Mouse (Mus musculus): ENCODE results near the gene Casp9. TPM values are rescaled to one million over a fixed set of nuclear protein-coding genes. Genes with fewer than 3 reads are reported as not detected.

Gene Casp9
- polyA plus RNA-seq, 1 experiment from 2014 or later = 21.8 TPM

- H3K4me2 ChIP-seq (replicated peaks) = 0 out of 2 replicates have a peak overlapping the region, but pooled peaks have one; percentile 1
- H3K9ac ChIP-seq = no peak overlapping the region
- whole genome bisulfite sequencing = 54% methylated on average over 19 of the region's 19 CpGs
- H3K27ac ChIP-seq = peak overlapping the region; percentile 19
- H3K4me1 ChIP-seq (replicated peaks) = peaks cover 30% of the 10 kb centered on the region
- no peak overlapping the region for H3K4me3 ChIP-seq (replicated peaks)
- no peaks in the 10 kb centered on the region for H3K27me3 ChIP-seq (replicated peaks)
- no peaks in the 10 kb centered on the region for H3K9me3 ChIP-seq
- peak; percentile 63 for ATAC-seq
- peaks cover 13% of the 10 kb centered on the region; the same call in 1 of the 2 replicates for H3K36me3 ChIP-seq
Observed at GRCm38 (mm10) chr4:141860246-141860841, 66.9 kb downstream of the Casp9 start.

DNA sequence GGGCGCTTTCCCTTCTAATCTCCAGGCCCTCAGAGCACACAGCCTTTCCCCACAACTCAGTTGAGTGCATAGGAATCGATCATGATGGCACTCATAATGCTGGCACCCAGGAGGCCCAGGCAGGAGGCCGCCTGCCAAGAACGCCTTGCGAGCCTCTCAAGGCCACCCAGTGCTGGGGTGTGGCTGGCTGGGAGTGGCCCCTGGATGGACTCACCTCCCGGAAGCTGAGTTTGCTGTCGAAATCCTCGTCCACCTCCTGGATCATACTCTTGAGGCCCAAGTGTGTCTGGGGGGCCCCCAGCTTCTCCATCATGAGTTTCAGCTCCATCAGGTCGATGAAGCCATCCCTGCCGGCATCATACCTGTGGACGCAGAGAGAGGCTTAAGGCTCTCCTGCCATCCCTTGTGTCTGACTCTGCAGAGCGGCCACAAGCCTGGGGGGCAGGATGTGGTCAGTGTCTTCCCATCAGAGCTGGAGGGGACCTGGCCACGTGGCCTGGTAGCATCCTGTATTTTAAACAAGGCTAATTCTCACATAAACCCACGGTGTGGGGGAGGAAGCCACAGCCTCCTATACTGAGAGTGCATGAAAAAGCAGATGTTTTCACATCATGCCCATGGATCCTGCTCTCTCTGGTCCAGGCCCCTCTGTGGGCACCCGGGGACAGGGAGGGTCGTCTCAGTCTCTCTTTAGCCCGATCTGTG is 68.3 kb downstream of the Casp9 start:
- Histone ChIP-seq H3K4me1 (replicated peaks) (peaks cover 39% of the 10 kb centered on the region), H3K4me2 (replicated peaks) (no peak overlapping the region), H3K27ac (0 out of 2 replicates have a peak overlapping the region, but pooled peaks have one; percentile 9), H3K9ac (no peak overlapping the region), H3K9me3 (no peaks in the 10 kb centered on the region), H3K27me3 (replicated peaks) (no peaks in the 10 kb centered on the region), H3K4me3 (replicated peaks) (no peak overlapping the region), H3K36me3 (peaks cover 16% of the 10 kb centered on the region; the same call in 1 of the 2 replicates)
- 76% methylated on average over 17 of the region's 17 CpGs for WGBS
- no peak for ATAC-seq

- Histone ChIP-seq H3K27ac (0 out of 2 replicates have a peak overlapping the region, but pooled peaks have one; percentile 22), H3K4me3 (replicated peaks) (no peak overlapping the region), H3K4me2 (replicated peaks) (no peak overlapping the region), H3K9me3 (no peaks in the 10 kb centered on the region), H3K36me3 (peaks cover 16% of the 10 kb centered on the region; the same call in 1 of the 2 replicates), H3K27me3 (replicated peaks) (no peaks in the 10 kb centered on the region), H3K9ac (no peak overlapping the region), H3K4me1 (replicated peaks) (peaks cover 46% of the 10 kb centered on the region)
- WGBS = 86% methylated on average over 5 of the region's 5 CpGs
- ATAC-seq = no peak
Observed at GRCm38 (mm10) chr4:141862867-141863266, 69.5 kb downstream of the Casp9 start.

GRCm38 (mm10) chr4:141863726-141864280 is 70.4 kb downstream of the Casp9 start:
- Histone ChIP-seq H3K9me3 (no peaks in the 10 kb centered on the region), H3K4me1 (replicated peaks) (peaks cover 46% of the 10 kb centered on the region), H3K4me2 (replicated peaks) (no peak overlapping the region), H3K36me3 (peaks cover 13% of the 10 kb centered on the region; the same call in 1 of the 2 replicates), H3K4me3 (replicated peaks) (no peak overlapping the region), H3K9ac (no peak overlapping the region), H3K27ac (peak overlapping the region; percentile 20), H3K27me3 (replicated peaks) (no peaks in the 10 kb centered on the region)
- ATAC-seq = no peak
- WGBS = 76% methylated on average over 7 of the region's 7 CpGs

GRCm38 (mm10) chr4:141864506-141864905 is 71.1 kb downstream of the Casp9 start:
- Histone ChIP-seq H3K27me3 (replicated peaks) (no peaks in the 10 kb centered on the region), H3K9me3 (no peaks in the 10 kb centered on the region), H3K27ac (no peak overlapping the region), H3K4me2 (replicated peaks) (no peak overlapping the region), H3K36me3 (peaks cover 12% of the 10 kb centered on the region; the same call in 1 of the 2 replicates), H3K4me3 (replicated peaks) (no peak overlapping the region), H3K4me1 (replicated peaks) (peaks cover 50% of the 10 kb centered on the region), H3K9ac (no peak overlapping the region)
- 96% methylated on average over 8 of the region's 8 CpGs for WGBS
- no peak for ATAC-seq

DNA sequence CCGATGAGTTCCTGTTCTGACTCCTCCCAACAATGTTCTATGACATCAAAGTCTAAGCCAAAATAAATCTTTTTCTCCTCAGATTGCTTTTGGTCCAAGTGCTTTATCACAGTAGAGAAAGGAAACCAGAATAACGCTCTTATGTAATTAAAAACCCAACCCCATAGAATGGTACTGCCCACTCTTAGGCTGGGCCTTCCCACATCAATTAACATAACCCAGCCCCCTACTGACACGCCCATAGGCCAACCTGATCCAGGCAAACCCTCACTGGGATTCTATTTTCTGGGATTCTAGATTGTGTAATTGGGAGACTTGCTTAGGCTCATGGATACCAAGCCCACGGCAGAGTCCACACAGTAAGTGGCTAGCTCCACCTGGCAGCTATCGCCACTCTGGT is 71.6 kb downstream of the Casp9 start:
- no peaks in the 10 kb centered on the region for H3K9me3 ChIP-seq
- no peak overlapping the region for H3K4me2 ChIP-seq (replicated peaks)
- no peak overlapping the region for H3K27ac ChIP-seq
- whole genome bisulfite sequencing = 88% methylated on average over 5 of the region's 5 CpGs
- H3K27me3 ChIP-seq (replicated peaks) = no peaks in the 10 kb centered on the region
- H3K9ac ChIP-seq = no peak overlapping the region
- H3K4me1 ChIP-seq (replicated peaks) = peaks cover 55% of the 10 kb centered on the region
- no peak overlapping the region for H3K4me3 ChIP-seq (replicated peaks)
- peaks cover 12% of the 10 kb centered on the region; the same call in 1 of the 2 replicates for H3K36me3 ChIP-seq
- no peak for ATAC-seq

Other genes with a start within 250 kb of the Casp9 start
- gene Fblim1, start 187.5 kb upstream of the Casp9 start, polyA plus RNA-seq (2015; fragmentation: Nextera tagmentation; extraction: Ambion mirVana) = 63.9 and 68.9 TPM in 2 replicates
- gene Tmem82, start 175.0 kb upstream of the Casp9 start, polyA plus RNA-seq (2015; fragmentation: Nextera tagmentation; extraction: Ambion mirVana) = 18.5 and 21.0 TPM in 2 replicates
- 3.3 and 4.3 TPM in 2 replicates for gene Slc25a34, start 169.8 kb upstream of the Casp9 start, polyA plus RNA-seq (2015; fragmentation: Nextera tagmentation; extraction: Ambion mirVana)
- 3.9 and 4.5 TPM in 2 replicates for gene Plekhm2, start 128.7 kb upstream of the Casp9 start, polyA plus RNA-seq (2015; fragmentation: Nextera tagmentation; extraction: Ambion mirVana)
- not detected in 2 replicates for gene Rsc1a1, start 108.0 kb upstream of the Casp9 start, polyA plus RNA-seq (2015; fragmentation: Nextera tagmentation; extraction: Ambion mirVana)
- 23.3 and 24.4 TPM in 2 replicates for gene Ddi2, start 70.2 kb upstream of the Casp9 start, polyA plus RNA-seq (2015; fragmentation: Nextera tagmentation; extraction: Ambion mirVana)
- gene Agmat, start 46.9 kb upstream of the Casp9 start, polyA plus RNA-seq (2015; fragmentation: Nextera tagmentation; extraction: Ambion mirVana) = 36.7 and 41.9 TPM in 2 replicates
- gene Dnajc16, start 2.7 kb upstream of the Casp9 start, polyA plus RNA-seq (2015; fragmentation: Nextera tagmentation; extraction: Ambion mirVana) = 4.2 and 4.4 TPM in 2 replicates
- 131 and 571 TPM in 2 replicates for gene Cela2a, start 32.5 kb downstream of the Casp9 start, polyA plus RNA-seq (2015; fragmentation: Nextera tagmentation; extraction: Ambion mirVana)
- 0.45 and 0.97 TPM in 2 replicates for gene Ctrc, start 52.7 kb downstream of the Casp9 start, polyA plus RNA-seq (2015; fragmentation: Nextera tagmentation; extraction: Ambion mirVana)
- gene Efhd2, start 81.3 kb downstream of the Casp9 start, polyA plus RNA-seq (2015; fragmentation: Nextera tagmentation; extraction: Ambion mirVana) = 136 and 138 TPM in 2 replicates
- 1.4 and 2.3 TPM in 2 replicates for gene Fhad1, start 221.5 kb downstream of the Casp9 start, polyA plus RNA-seq (2015; fragmentation: Nextera tagmentation; extraction: Ambion mirVana)

All from intestine, embryonic 15.5 days (tissue).